Mouse (Mus musculus): ENCODE data around the gene Zfp341. TPM values are rescaled to one million over a fixed set of nuclear protein-coding genes. Genes with fewer than 3 reads are reported as not detected.

Zfp341 gene
- polyA plus RNA-seq, 1 experiment from 2014 or later, result 0.97 TPM

DNA sequence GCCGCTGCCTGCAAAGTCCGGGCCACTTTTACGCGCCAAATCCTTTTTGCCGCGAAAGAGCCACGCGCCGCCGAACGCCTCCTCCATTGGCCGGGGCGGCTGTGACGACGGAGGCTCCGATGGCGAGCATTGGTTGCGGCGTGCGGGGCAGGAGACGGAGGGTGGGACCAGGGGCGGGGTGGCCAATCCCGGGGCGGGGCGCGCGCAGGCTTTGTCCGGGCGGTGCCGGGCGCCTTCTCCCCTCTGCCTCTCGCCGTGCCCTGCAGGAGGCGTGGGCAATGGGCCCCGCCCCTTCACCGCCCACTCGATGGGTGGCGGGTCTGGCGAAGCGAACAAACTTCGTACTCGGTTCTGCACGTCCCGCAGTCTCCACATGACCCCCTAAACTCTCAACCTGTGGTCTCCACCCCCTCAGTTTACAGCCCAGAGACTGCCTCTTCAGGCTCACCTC, 43.2 kb upstream of the Zfp341 start, which contains the start of gene E2f1:
Gene E2f1 (minus strand): TSS at position 57 of the 451 bp plus-strand sequence.
- Histone ChIP-seq H3K9ac (ENCODE audit: low read length) (peak within 1 kb of the TSS; percentile 75), H3K4me3 (ENCODE audit: low read depth, low read length) (peak within 1 kb of the TSS; percentile 74), H3K4me1 (replicated peaks; ENCODE audit: control insufficient read depth, insufficient read depth, low read length) (peaks cover 26% of the 10 kb centered on the region), H3K36me3 (ENCODE audit: control insufficient read depth, insufficient read depth, low read length) (0 out of 2 replicates have a peak, but pooled peaks cover under 1% of the 10 kb centered on the region), H3K4me2 (ENCODE audit: low read length) (peak within 1 kb of the TSS; percentile 77), H3K27ac (ENCODE audit: low read depth) (peak within 1 kb of the TSS; percentile 93), H3K9me3 (ENCODE audit: control insufficient read depth, low read length) (no peaks in the 10 kb centered on the region), H3K27me3 (replicated peaks; ENCODE audit: control insufficient read depth, insufficient read depth, low read length) (no peaks in the 10 kb centered on the region)
- DNase-seq (ENCODE audit: low spot score) (peak; percentile 96), ATAC-seq (replicated peaks; ENCODE audit: low FRiP score, low TSS enrichment, low read depth) (peak; percentile 97)
- WGBS, result under 1% methylated on average over 44 of the region's 44 CpGs

GRCm38 (mm10) chr2:154570666-154571065, 42.4 kb upstream of the Zfp341 start:
- no peaks in the 10 kb centered on the region for H3K36me3 ChIP-seq (ENCODE audit: control insufficient read depth, insufficient read depth, low read length)
- WGBS, result 61% methylated on average over 4 of the region's 4 CpGs
- H3K4me2 ChIP-seq (ENCODE audit: low read length), result peak overlapping the region; percentile 77; the same call in 1 of the 2 replicates
- H3K4me3 ChIP-seq (ENCODE audit: low read depth, low read length), result no peak overlapping the region
- H3K27me3 ChIP-seq (replicated peaks; ENCODE audit: control insufficient read depth, insufficient read depth, low read length), result no peaks in the 10 kb centered on the region
- no peak overlapping the region for H3K9ac ChIP-seq (ENCODE audit: low read length)
- ATAC-seq (replicated peaks; ENCODE audit: low FRiP score, low TSS enrichment, low read depth), result no peak
- H3K27ac ChIP-seq (ENCODE audit: low read depth), result no peak overlapping the region; the same call in 1 of the 2 replicates
- H3K4me1 ChIP-seq (replicated peaks; ENCODE audit: control insufficient read depth, insufficient read depth, low read length), result peaks cover 26% of the 10 kb centered on the region
- no peaks in the 10 kb centered on the region for H3K9me3 ChIP-seq (ENCODE audit: control insufficient read depth, low read length)
- DNase-seq (ENCODE audit: low spot score), result no peak

DNA sequence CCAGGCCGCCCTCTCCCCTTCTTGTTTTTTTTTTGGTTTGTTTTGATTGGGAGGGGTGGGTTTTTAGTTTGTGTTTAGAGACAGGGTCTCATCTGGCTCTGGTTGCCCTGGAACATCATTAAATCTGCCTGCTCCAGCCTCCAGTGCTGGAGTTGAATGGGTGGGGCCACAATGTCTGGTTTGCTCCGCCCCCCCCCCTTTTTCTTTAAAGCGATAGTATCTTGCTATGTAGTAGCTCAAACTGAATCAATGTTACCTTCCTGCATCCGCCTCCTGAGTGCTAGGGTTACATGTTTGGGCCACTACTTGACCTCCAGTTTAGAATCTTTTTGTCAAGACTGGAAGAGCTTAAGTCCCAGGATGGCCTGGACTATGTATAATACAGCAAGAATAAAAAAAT, 41.8 kb upstream of the Zfp341 start:
- no peak overlapping the region for H3K4me3 ChIP-seq (ENCODE audit: low read depth, low read length)
- H3K9ac ChIP-seq (ENCODE audit: low read length), result no peak overlapping the region
- ATAC-seq (replicated peaks; ENCODE audit: low FRiP score, low TSS enrichment, low read depth), result no peak
- H3K9me3 ChIP-seq (ENCODE audit: control insufficient read depth, low read length), result no peaks in the 10 kb centered on the region
- no peak for DNase-seq (ENCODE audit: low spot score)
- H3K36me3 ChIP-seq (ENCODE audit: control insufficient read depth, insufficient read depth, low read length), result no peaks in the 10 kb centered on the region
- 84% methylated on average over 4 of the region's 4 CpGs for WGBS
- no peak overlapping the region for H3K4me2 ChIP-seq (ENCODE audit: low read length)
- no peaks in the 10 kb centered on the region for H3K27me3 ChIP-seq (replicated peaks; ENCODE audit: control insufficient read depth, insufficient read depth, low read length)
- H3K4me1 ChIP-seq (replicated peaks; ENCODE audit: control insufficient read depth, insufficient read depth, low read length), result peaks cover 26% of the 10 kb centered on the region
- H3K27ac ChIP-seq (ENCODE audit: low read depth), result no peak overlapping the region

DNA sequence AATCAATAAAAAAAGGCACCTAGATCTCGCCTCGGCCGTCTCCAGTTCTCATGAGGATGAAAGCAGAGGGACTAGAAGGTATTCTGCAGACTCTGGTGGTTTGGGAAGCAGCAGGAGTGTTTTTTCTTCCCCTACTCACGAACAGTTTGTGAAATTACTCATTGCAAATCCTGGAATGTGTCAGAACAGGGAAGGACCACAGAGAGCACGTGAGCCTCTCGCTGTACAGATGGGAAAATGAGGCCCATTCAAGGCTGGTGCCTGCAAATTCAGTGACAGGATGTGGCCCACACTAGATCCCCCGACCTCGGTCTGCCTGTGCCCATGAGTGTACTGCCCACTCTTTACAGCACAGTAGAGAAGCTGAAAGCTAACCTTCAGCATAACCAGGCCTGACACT, 41.1 kb upstream of the Zfp341 start:
- Histone ChIP-seq H3K36me3 (ENCODE audit: control insufficient read depth, insufficient read depth, low read length) (no peaks in the 10 kb centered on the region), H3K27me3 (replicated peaks; ENCODE audit: control insufficient read depth, insufficient read depth, low read length) (no peaks in the 10 kb centered on the region), H3K4me1 (replicated peaks; ENCODE audit: control insufficient read depth, insufficient read depth, low read length) (peaks cover 26% of the 10 kb centered on the region), H3K27ac (ENCODE audit: low read depth) (no peak overlapping the region), H3K9me3 (ENCODE audit: control insufficient read depth, low read length) (no peaks in the 10 kb centered on the region), H3K9ac (ENCODE audit: low read length) (no peak overlapping the region), H3K4me2 (ENCODE audit: low read length) (no peak overlapping the region), H3K4me3 (ENCODE audit: low read depth, low read length) (no peak overlapping the region)
- DNase-seq (ENCODE audit: low spot score) (no peak), ATAC-seq (replicated peaks; ENCODE audit: low FRiP score, low TSS enrichment, low read depth) (no peak)
- 58% methylated on average over 8 of the region's 8 CpGs for WGBS

DNA sequence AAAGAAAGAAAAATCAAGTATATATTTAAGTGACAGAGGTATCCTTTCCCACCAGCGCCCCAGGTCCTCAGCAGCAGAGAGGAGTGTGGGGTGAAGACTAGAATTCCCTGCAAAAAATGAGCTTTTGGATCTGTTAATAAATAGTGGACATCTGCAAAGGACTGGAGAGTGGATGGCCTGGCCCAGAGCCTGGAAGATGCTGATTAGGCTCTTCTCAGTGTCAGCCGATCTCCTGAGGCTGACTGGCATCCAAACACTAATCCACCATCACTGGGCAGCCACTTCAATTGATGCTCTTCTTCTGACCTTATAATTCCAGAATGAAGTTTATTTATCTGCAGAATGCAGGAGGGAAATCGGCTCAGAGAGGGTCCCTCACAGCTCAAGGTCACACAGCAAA, 40.1 kb upstream of the Zfp341 start:
- no peak for ATAC-seq (replicated peaks; ENCODE audit: low FRiP score, low TSS enrichment, low read depth)
- DNase-seq (ENCODE audit: low spot score), result no peak
- no peaks in the 10 kb centered on the region for H3K27me3 ChIP-seq (replicated peaks; ENCODE audit: control insufficient read depth, insufficient read depth, low read length)
- no peak overlapping the region for H3K4me3 ChIP-seq (ENCODE audit: low read depth, low read length)
- H3K9ac ChIP-seq (ENCODE audit: low read length), result no peak overlapping the region
- H3K27ac ChIP-seq (ENCODE audit: low read depth), result no peak overlapping the region
- H3K4me2 ChIP-seq (ENCODE audit: low read length), result no peak overlapping the region
- no peaks in the 10 kb centered on the region for H3K36me3 ChIP-seq (ENCODE audit: control insufficient read depth, insufficient read depth, low read length)
- no peaks in the 10 kb centered on the region for H3K9me3 ChIP-seq (ENCODE audit: control insufficient read depth, low read length)
- 76% methylated on average over 3 of the region's 3 CpGs for WGBS
- peaks cover 19% of the 10 kb centered on the region for H3K4me1 ChIP-seq (replicated peaks; ENCODE audit: control insufficient read depth, insufficient read depth, low read length)

GRCm38 (mm10) chr2:154574271-154574670, 38.8 kb upstream of the Zfp341 start:
- Histone ChIP-seq H3K9me3 (ENCODE audit: control insufficient read depth, low read length) (no peaks in the 10 kb centered on the region), H3K27ac (ENCODE audit: low read depth) (no peak overlapping the region), H3K4me1 (replicated peaks; ENCODE audit: control insufficient read depth, insufficient read depth, low read length) (peaks cover 13% of the 10 kb centered on the region), H3K36me3 (ENCODE audit: control insufficient read depth, insufficient read depth, low read length) (no peaks in the 10 kb centered on the region), H3K4me2 (ENCODE audit: low read length) (no peak overlapping the region), H3K4me3 (ENCODE audit: low read depth, low read length) (no peak overlapping the region), H3K27me3 (replicated peaks; ENCODE audit: control insufficient read depth, insufficient read depth, low read length) (no peaks in the 10 kb centered on the region), H3K9ac (ENCODE audit: low read length) (no peak overlapping the region)
- 79% methylated on average over 7 of the region's 7 CpGs for WGBS
- no peak for DNase-seq (ENCODE audit: low spot score)
- no peak for ATAC-seq (replicated peaks; ENCODE audit: low FRiP score, low TSS enrichment, low read depth)

DNA sequence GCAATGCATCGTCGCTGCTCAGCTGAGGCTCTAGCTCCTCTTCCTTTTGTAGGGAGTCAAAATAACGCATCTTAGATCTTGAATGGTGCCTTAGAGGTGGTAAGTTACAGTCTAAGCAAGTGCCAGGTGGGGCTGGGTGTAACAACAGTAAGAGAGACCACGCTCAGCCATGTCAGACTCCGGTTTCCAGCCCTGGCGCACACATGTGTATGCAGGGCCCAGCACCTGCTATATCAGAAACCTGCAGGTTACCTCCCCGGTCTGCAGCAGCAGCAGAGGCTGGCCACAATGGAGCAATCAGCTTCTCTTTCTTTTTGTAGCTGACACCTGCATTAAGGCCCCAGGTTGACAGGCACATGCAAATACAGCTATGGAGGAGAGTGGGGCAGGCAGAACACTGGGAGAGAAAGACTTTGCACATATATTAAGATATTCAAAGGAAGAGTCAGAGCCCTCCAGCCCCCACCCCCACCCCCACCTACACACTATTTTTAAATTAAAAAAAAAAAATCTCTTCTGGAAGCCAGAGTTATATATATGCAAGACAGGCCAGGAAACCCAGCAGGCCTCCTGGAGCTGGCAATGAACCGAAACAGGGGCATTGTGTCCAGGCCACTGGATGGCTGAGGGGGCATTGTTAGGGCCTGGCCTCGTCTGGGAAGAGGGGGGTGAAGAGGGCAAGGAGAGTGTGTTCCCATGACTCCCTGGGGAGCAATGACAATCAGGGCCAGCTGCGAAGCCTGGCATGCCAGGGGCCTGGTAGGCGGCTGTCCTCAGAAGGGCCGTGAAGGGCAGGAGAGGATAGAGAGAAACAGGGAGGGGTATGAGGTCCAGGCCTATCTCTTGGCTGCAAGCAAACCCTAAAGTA, 36.0 kb upstream of the Zfp341 start:
- H3K27ac ChIP-seq (ENCODE audit: low read depth), result no peak overlapping the region
- H3K4me1 ChIP-seq (replicated peaks; ENCODE audit: control insufficient read depth, insufficient read depth, low read length), result peaks cover 4% of the 10 kb centered on the region; the same call in 1 of the 2 replicates
- no peaks in the 10 kb centered on the region for H3K9me3 ChIP-seq (ENCODE audit: control insufficient read depth, low read length)
- no peak overlapping the region for H3K4me3 ChIP-seq (ENCODE audit: low read depth, low read length)
- no peaks in the 10 kb centered on the region for H3K36me3 ChIP-seq (ENCODE audit: control insufficient read depth, insufficient read depth, low read length)
- no peaks in the 10 kb centered on the region for H3K27me3 ChIP-seq (replicated peaks; ENCODE audit: control insufficient read depth, insufficient read depth, low read length)
- H3K4me2 ChIP-seq (ENCODE audit: low read length), result no peak overlapping the region
- WGBS, result 61% methylated on average over 12 of the region's 12 CpGs
- DNase-seq (ENCODE audit: low spot score), result no peak
- no peak overlapping the region for H3K9ac ChIP-seq (ENCODE audit: low read length)
- ATAC-seq (replicated peaks; ENCODE audit: low FRiP score, low TSS enrichment, low read depth), result no peak

DNA sequence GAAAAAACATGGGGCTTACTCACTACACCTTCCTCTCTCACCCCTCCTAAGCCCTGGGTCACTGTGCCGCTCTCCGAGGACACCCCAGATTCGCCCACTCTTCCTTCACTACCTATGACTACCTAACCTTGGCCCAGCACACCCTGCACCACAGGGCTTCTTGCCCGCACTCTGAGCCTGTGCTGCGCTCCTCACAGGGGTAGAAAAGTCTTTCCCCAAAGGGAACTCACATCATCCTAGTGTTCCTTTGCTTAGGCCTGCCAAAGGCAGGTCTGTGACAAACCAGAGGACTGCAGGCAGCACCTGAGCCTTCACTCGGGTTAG, 35.4 kb upstream of the Zfp341 start:
- no peak for DNase-seq (ENCODE audit: low spot score)
- no peak overlapping the region for H3K4me2 ChIP-seq (ENCODE audit: low read length)
- H3K36me3 ChIP-seq (ENCODE audit: control insufficient read depth, insufficient read depth, low read length), result no peaks in the 10 kb centered on the region
- H3K4me3 ChIP-seq (ENCODE audit: low read depth, low read length), result no peak overlapping the region
- no peak overlapping the region for H3K27ac ChIP-seq (ENCODE audit: low read depth)
- no peaks in the 10 kb centered on the region for H3K27me3 ChIP-seq (replicated peaks; ENCODE audit: control insufficient read depth, insufficient read depth, low read length)
- H3K9me3 ChIP-seq (ENCODE audit: control insufficient read depth, low read length), result no peaks in the 10 kb centered on the region
- H3K4me1 ChIP-seq (replicated peaks; ENCODE audit: control insufficient read depth, insufficient read depth, low read length), result no peaks in the 10 kb centered on the region
- H3K9ac ChIP-seq (ENCODE audit: low read length), result no peak overlapping the region
- no peak for ATAC-seq (replicated peaks; ENCODE audit: low FRiP score, low TSS enrichment, low read depth)
- 86% methylated on average over 6 of the region's 6 CpGs for WGBS

DNA sequence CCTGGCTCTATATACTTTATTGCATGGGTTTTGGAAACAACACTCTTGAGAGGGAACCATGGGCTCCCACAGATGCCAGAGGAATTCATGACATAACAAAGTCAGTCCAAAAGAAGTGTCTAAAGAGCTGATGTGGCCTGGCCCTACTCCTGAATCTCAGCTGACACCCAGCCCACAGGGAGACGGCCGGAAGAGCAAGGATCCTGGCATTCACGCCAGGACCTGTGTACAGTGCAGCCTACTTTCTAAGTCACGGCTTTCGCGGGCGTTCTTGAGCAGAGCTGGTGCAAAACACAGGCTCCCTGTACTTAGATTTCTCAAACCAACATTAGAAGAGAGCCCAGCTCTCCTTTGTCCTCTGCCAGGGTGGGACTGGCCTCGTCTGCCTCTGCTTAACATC, 32.5 kb upstream of the Zfp341 start:
- WGBS, result 63% methylated on average over 8 of the region's 8 CpGs

More for the DNA sequence above, 32.5 kb upstream of the Zfp341 start:
- no peak overlapping the region for H3K4me3 ChIP-seq (ENCODE audit: low read depth, low read length)
- no peaks in the 10 kb centered on the region for H3K4me1 ChIP-seq (replicated peaks; ENCODE audit: control insufficient read depth, insufficient read depth, low read length)
- DNase-seq (ENCODE audit: low spot score) (no peak), ATAC-seq (replicated peaks; ENCODE audit: low FRiP score, low TSS enrichment, low read depth) (no peak)
- H3K36me3 ChIP-seq (ENCODE audit: control insufficient read depth, insufficient read depth, low read length), result no peaks in the 10 kb centered on the region
- H3K4me2 ChIP-seq (ENCODE audit: low read length), result no peak overlapping the region
- no peaks in the 10 kb centered on the region for H3K9me3 ChIP-seq (ENCODE audit: control insufficient read depth, low read length)
- H3K27ac ChIP-seq (ENCODE audit: low read depth), result no peak overlapping the region
- no peak overlapping the region for H3K9ac ChIP-seq (ENCODE audit: low read length)
- no peaks in the 10 kb centered on the region for H3K27me3 ChIP-seq (replicated peaks; ENCODE audit: control insufficient read depth, insufficient read depth, low read length)
